Mouse (Mus musculus) spleen, adult 2 months (tissue): ENCODE data around the gene Tspan8.

Experiments used
- CTCF ChIP-seq: fragments of 200-500 bp; IDR thresholded peaks from 2 replicates; pipeline ENCODE4 v1.5.1; 2011; ENCODE audit warnings: mild to moderate bottlenecking, inconsistent platforms; ENCODE audit not compliant: insufficient read depth, insufficient read length, insufficient replicate concordance; ENCODE audit errors: extremely low read depth
- POLR2A ChIP-seq: fragments of 200-500 bp; IDR thresholded peaks from 2 replicates; pipeline ENCODE4 v1.6.1; 2011; ENCODE audit warnings: low read depth, low read length, inconsistent platforms

DNA sequence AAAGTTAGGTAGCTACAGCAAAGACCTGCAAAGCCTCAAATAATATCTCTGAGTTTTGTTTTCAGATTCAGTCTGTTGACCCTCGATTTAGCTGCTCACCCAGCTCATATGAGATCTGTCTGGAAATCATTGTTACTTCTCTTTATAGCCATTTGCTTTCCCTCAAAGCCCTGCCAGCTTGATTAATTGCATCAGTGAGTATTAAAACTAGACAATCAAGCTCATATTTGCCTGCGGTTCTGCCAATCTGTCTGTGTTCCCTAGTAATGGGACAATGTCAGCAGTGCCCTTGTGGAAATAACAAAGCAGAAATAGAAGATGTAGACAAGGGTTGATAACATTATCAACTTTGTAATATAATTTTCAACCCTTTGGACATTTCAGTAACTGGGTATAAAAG lies 25.8 kb upstream of the Tspan8 start:
- no peak for TF ChIP-seq CTCF
- TF ChIP-seq POLR2A, result no peak
